Mouse (Mus musculus) G1E (cell line): ENCODE measurements around the gene Ms4a6b.

Experiments used
- CTCF ChIP-seq: IDR thresholded peaks from 2 replicates; pipeline ENCODE4 v1.5.1; 2012; ENCODE audit warnings: low read depth, low read length, inconsistent platforms, mixed read lengths
- GATA1 ChIP-seq: IDR thresholded peaks from 2 replicates; pipeline ENCODE4 v1.6.1; 2012; ENCODE audit warnings: borderline replicate concordance, low read length, inconsistent platforms, mixed read lengths

DNA sequence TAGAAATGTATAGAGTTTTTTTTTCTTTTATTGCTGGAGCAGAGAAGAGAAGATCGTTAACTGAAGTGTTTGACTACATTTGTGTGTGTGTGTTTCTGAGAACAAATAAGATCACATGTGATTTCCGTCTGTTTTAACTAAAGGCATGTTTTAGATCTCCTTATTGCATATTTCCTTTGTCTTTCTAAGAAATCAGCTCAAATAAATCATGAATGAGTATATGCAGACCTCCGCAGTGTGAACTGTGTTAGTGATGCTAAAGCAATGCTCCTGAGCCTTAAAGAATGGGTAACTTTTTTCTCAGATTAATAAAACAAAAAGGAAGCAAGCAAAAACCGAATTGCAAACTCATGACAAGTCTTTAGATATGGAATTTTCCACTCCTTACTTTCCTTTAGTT lies 32.4 kb upstream of the Ms4a6b start:
- TF ChIP-seq CTCF (no peak), GATA1 (no peak)
